Mouse (Mus musculus): ENCODE results near the gene BC051019.

The BC051019 gene

DNA sequence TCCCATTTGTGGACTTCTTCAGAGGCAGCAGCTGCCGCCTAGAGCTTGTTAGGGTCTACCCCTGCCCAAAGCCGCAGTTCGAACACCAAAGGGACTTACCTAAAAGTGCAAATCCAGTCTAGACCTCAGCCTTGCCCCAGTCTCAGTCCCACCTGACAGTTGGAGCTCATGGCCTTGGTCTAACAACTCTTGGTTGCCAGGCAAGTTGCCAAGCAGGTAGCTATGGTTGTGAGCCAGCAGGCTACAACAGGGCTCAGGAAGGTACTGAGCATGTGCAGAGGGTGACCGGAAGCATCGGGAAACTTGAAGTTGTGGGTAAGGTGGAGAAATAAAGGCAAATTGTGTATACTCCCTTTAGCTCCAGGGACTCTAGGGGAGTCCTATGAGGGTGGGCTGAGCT lies at the start of gene BC051019:
Gene BC051019 (minus strand): TSS at position 154 of the 400 bp plus-strand sequence.
- DNase-seq = no peak

DNA sequence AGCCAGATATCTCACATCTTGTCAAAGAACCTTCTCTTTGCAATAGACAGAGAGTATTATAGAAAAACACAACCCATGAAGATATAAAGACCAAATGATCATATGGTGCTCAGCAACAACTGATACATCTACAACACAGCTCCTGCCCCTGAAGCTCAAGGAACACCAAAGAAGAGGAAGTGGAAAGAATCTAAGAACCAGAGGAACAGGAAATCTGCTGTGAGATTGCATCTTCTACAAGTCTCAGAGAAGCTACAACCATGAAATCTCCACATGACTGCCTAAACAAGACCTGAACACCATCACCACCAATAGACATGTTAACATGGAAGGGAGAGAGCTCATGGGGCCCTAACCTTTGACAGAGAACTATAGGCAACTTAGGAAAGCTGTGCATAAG lies 48.6 kb upstream of the BC051019 start:
- no peak for DNase-seq

DNA sequence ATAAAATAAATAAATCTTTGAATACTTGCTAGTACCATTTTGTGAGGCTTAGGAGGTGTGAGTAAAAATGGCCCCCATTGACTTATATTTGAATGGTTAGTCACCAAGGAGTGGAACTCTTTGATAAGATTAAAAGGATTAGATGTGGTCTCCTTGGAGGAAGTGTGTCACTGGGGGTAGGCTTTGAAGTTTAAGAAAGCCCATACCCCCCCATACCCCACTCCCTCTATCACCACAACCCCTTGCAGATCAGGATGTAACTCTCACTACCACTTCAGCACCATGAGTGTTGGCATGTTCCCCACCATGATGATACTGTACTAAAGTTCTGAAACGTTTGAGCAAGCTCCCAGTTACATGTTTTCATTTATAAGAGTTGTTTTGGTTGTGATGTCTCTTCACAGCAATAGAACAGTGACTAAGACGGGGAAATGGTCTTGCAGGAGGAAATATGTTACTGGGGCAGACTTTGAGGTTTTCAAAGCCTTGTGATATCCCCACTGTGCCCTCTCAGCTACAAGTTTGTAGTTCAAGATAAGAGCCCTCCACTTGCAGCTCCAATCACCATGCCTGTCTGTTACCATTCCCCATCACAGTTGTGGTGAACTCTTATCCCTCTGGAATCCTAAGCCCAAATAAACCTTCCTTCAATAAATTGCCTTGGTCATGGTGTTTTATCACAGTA lies 45.2 kb upstream of the BC051019 start:
- no peak for DNase-seq

DNA sequence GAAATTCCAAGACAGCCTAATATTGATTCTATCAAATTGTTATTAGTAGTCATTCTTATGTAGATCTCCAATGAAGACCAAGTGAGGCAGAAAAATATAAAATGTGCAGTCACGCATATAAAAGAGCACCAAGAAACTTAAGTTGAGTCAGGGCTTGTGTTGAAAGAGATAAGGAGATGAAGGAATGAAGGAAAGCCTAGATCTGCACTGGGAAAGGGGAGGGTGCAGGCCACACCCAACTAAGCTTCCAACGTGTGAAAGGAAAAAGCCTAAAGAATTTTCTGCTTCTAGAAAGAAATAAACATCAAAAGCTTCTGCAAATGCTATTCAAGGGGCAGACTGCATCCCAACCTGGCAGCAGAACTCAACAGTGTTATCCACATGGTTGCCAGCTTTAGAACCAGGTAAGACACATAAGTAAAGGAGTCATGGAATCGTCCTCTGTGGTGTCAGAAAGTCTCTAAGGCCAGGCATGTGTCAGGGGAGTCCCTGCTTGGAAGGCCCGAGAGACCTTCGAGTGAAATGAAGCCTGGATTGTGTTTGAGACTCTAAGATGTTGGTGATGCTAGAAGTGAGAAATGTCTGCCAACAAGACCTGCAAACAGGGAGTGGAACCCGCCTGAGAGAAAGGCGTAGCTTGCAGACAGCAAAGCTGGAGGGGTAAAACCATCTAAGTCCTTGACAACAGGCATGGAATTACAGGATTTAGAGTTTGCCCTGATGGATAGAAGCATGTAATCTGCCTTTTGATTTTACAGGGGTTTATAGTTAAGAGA lies 44.1 kb upstream of the BC051019 start:
- no peak for DNase-seq

DNA sequence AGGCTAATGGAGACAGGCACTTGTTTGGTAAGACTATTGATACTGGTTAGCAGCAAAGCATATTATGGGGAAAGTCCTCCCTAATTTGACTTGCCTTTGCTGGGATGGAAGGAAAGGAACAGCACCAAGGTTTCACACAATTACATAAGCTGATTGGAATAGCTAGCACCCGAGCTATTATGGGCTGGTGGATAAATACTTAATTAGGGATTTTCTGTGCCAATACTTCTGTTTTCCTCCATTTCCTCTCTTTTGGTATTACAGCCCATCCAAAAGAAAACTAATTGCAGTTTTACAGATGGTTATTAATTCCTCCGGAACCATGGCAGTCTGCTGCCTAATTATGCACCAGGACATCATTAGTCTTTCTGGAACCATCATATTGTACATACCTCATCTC lies 40.4 kb upstream of the BC051019 start:
- no peak for DNase-seq

DNA sequence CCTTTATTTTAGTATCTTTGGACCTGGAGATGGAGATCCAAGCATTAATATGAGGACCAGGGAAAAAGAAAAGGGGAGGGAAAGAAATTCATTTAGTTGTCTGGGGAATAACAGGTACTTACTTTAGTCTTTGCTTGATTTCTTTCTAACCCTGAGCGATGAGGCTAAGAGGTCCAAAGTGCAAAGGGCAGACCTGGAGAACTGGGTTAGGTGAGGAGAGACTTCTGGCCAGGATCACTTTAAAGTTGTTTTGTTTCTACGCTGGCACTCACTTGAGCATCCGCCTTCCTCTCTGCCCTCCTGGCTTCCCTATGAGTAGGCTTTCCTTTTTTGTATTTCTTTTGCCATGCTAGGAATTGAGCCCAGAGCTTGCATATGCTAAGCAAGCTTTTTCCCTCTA lies 32.6 kb upstream of the BC051019 start:
- no peak for DNase-seq

DNA sequence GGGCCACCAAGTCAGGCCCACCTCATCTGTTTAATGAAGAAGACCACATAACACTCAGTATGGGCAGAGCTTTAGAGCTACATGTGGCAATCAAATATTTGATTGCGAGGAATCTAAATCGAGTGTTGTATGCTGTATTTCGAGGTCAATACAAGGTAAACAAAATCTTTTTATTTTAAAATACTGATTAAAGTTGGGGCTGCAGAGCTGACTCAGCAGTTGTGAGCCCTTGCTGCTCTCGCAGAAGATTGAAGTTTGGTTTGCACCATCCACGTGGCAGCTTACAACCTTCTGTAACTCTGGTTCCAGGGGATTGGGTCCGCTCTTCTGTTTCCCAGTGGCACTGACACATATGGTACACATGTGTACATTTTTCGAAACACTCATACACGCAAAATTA lies 30.4 kb upstream of the BC051019 start:
- no peak for DNase-seq

DNA sequence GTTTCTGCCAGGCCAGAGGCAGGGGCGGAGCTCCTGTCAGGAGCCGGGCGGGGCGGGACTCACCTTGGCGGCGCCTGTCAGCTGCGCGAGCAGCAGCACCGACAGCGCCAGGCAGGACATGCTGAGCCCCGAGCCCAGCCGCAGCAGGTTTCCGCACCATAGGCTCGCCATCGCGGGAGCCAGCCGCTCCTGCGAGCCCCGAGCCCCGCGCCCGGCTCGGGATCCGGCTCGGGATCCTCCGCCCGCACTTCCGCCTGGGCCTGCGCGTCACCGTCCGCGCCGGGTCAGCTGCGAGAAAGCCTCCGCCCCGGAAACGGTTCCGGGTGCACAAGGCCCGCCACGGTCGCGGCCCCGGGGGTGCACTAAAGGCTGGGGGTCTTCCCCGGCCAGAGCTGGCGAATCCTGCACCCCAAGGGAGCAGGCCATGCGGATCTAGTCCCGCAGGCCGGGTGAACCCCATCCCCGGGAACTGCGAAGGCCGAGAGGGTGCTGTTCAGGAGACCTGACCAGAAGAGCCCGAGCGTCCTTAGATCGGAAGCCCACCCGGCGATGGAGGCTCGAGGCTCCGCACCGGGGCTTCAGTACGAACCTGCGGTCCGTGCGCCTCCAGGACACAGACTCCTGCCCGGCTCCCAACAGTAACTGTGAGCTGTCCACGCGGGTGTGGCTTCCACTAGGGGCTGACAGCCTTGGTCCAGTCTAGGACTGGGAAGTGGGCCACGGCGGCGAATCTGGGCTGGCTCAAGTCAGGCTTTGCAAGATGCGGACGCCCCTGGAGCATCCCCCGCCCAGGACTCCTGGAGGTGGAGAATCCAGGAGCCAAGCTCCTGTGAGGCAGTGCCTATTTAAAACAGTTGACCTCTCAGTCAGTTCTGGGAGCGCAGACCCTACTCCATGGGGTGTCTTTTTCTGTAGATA lies 28.6 kb upstream of the BC051019 start, which contains the start of gene Tmem9b:
Gene Tmem9b (minus strand): TSS at position 868 of the 918 bp plus-strand sequence.
- DNase-seq = peak; percentile 71 to 73

DNA sequence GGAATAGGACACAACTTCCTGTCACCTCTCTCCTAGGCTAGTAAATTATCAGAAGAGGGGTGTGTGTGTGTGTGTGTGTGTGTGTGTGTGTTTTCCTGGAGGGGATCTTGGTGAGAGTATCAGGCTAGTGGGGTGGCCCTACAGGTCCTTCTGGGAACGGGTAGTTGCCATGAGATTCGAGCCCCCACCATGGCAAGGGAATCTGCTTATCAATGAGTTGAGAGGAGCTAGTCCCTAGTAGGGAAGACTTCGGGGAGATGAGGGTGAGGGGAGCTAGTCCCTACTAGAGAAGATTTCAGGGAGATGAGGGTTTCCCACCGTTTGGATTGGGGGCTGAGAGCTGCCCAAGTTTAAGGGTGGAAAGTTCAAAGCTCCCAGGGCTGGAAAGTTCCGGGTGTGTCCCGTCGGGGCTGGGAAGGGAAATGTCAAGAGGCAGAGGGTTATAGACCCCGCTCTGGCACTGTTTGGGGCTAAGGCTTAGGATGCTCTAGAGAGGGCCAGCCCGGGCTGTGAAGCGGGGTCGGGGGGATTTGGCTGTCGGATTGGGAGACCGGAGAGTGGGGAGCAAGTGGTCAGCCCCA lies 27.9 kb upstream of the BC051019 start:
- peak in 1 of 2 experiments; percentile 9 for DNase-seq

DNA sequence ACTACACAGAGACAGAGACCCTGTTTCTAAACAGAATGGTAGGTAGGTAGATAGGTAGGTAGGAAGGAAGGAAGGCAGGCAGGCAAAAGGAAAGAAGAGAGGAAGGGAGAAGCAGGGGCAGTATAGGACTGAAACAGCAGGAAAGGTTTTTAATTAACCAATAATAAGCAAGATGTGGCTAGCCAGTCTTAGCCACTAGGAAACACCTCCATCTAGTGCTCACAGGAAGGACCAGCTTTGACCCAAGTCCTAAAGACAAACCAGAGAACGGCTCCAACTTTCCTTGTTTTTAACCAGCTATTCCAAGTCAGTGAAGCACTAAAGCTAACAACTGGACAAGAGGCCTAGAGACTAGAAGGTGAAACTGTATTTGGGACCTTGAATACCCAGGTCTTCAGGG lies 24.1 kb upstream of the BC051019 start:
- DNase-seq = no peak

DNA sequence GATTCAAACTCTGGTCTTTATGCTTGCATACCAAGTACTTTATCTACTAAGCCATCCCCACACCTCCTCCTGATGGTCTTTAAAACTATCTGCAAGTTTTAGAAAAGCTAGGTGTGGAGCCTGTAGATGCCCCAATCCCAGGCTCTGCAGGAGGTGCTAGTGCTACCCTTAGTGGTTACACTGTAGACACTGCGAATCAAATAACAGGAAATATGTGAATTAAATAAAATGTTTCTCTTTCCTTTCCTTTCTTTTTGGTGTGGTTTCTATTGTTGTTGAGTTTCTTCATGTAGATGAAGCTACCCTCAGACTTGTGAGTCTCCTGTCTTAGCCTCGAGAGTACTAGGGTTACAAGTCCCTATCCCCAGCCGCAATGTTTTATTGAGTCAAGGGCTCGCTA lies 18.1 kb upstream of the BC051019 start:
- DNase-seq = no peak

DNA sequence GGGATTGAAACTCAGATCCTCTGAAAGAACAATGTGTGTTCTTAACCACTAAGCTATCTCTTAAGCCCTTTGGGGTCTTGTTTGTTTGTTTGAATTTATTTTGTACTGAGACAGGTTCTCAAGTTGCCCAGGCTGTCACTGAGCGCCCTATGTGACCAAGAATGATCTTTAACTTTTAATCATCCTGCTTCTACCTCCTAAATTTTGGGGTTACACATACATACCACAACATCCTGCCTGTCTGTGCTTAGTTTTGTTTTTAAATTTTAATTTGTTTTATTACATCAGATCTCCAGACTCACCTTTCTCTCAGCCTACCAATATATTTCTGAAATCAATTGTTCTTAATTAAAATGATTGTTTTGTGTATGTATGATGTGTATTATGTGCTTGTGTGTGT lies 17.4 kb upstream of the BC051019 start:
- DNase-seq = no peak

DNA sequence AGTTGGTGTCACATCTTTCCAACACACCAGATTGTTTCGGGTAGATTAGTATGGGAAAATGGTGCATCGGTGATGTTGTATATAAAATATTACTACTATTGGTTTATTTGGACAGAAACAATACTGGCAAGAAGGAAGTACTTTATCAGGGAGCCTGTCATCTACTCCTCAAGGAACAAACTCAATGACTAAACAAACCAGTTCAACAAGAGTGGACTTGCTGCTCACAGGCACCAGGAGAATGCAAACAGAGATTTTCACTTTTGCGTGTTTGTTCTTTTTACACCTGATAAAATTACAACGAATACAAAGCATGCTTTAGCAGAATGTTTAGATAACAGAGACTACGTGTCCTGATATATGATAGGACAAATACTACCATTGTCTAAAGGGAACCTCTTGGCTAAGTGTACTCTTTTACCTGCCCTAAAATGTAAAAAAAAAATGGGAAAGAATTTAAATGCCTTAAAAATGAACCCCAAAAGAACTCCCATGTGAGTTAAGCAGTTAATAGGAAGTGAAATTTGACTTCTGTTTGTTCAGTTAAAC lies 16.2 kb upstream of the BC051019 start:
- DNase-seq = no peak

DNA sequence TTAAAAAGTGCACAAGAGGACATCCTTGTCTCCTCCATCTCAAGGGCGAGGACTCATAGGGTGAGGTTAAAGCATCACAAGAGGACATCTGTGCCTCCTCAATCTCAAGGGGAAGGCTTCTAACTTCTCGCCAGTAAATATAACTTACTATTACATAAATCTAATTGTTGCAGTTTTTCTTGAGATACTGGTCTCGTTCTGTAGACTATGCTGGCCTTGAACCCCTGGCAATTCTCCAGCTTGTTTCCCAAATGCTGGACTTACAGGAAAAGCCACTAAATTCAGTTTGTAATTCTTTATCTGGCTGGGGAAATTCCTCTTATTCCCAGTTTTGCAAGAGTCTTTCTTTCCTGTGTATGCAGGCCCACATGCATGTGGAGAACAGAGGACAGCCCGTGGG lies 11.2 kb upstream of the BC051019 start:
- DNase-seq = no peak

DNA sequence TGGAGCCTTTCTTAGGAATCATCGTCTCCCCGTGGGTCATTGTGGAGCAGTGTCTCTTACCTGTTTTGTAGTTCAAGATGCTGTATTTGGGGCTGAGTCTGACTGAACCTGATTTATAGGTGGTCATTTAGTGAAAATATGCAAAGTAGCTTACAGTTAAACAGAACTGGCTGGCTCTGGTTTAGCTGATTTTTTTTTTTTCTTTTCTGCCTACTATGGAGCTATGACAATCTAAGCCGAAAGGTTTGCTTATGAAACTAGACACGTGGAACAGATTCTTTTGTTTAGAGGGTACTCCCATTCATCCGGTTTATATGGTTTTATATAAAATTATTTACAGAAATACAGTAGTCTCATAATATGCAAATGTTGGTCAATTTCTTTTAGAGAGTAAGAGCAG lies 8.0 kb upstream of the BC051019 start, which contains the start of gene Ascl3:
Gene Ascl3 (minus strand): TSS at position 101 of the 400 bp plus-strand sequence.
- no peak for DNase-seq

DNA sequence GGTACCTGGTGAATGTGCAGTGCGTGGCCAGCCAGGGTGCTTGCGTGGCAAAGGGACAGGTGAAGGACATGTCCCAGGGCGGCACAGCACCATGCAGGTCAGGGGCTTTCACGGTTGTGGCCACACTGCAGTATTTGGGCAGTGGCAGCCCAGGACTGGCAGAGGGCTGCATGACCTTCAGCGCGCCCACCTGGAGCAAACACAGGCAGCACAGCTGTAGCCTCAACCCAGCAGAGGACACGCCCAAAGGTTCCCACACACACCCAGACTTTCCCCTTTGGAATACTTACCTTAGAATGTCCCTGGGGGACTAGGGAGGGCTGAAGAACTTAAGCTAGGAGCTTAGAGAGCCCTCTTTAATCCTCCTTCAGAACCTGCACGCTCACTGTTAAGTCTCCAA lies 536 bp downstream of the BC051019 start:
- DNase-seq = no peak

DNA sequence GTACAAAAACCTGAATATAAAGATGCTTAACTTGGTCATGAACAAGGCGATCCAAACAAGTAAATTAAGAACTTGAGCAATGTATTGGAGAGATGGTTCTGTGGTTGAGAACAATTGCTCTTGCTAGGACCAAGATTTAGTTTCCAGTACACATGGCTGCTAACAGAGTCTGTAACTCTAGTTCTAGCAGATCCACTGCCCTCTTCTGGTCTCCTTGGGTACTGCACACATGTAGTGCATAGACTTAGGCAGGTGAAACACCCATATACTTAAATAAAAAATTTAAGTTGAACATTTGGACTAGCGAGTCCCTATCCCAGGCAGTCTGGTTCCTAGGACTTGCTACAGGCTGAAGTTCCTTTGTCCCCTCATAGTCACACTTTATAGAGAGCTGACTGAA lies 1.0 kb downstream of the BC051019 start:
- no peak for DNase-seq

DNA sequence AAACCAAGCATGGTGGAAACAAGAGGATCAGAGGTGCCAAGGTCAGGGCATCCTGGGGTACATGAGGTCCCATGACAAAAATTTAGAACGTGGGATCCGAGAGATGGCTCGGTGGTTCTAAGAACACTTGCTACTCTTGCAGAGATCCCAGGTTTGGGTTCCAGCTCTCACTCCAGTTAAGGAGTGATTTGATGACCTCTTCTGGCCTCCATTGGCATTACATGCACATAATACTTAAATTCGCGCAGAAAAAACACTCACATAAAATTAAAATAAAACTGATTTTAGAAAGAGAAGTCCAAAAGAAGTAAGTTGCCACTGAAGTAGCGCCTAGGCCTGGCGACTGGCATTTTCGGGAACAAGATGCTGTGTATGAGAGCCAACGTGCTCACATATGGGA lies 4.4 kb downstream of the BC051019 start:
- no peak for DNase-seq

DNA sequence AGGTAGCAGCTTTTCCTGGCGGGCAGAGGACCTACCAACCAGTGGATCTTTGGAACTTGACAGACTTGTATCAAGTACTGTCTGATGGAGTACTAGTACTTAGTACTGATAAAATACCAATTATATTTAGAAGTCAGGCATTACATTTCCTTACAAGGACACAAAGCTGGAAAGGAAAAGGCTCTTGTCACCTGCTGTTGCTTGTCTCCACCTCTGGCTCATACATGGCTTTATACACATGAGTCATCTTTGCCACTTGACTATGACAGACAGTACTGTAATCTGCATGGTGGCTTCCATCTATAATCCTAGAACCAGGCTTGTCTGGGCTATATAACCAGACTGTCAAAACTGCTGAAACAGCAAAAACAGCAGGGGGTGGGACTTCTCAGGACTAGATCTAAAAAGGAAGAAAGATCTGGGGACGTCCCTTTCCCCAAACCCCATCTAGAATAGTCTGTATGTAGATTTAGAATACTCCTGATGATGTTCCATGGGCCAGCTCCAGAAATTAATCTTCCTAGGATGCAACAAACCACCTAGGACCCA lies 10.1 kb downstream of the BC051019 start:
- DNase-seq = no peak

DNA sequence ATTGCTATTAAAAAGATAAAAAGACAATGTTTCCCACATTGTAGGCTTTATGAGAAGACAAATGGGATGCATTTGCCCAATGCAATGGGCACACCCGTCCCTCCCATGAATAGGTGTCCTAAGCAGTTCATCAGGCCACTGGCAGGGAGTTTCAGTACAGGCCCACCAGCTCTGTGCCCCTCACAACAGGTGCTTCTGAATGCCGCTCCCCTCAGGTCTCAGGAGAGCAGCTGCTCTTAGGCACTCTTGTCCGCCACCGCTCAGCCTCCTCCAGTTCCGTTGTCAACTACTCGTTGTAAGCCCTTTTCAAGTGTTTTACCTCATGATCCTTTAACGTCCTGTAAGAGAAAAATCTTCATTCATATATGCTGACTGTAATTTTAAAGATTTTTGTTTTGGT lies 11.5 kb downstream of the BC051019 start:
- DNase-seq = no peak

DNA sequence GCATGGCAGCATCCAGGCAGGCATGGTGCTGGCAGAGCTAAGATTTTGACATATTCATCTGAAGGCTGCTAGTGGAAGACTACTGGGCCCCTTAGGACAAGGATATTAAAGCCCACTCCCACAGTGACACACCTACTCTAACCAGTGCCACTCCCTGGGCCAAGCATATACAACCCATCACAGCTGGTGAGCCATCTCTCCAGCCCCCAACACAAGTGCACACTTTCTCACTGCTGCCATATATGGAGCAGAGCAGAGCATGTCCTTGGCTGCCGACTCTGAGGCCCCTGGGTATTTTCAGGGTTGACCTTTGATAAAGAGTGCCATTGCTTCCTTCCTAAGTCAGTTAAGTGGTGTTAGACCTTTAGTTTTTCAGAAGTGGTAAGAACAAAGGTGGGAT lies 13.6 kb downstream of the BC051019 start:
- no peak for DNase-seq

DNA sequence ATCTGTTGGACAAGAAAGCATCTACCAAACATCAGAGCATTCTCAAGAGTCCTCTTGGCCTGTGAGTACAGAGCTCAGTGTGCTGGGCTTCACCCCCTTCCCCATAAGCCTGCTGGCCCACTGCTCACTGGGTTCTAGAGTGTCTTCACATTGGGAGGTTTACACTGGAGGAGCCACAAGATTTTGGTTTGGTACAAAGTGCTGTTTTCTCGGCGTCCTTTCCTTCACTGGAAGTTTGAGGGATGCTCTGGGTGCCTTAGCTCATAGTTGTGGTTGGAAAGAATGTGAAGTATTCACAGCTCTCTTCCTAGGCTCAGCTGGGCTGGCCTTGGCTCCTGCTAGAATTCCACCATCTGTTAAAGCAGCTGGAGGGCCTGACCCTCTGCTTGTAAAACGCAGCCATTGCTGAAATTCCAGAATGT lies 14.7 kb downstream of the BC051019 start:
- no peak for DNase-seq
